Mouse (Mus musculus) cerebellum, adult 9-11 months (tissue): ENCODE measurements around the gene Gm9944.

Experiments used
- DNase-seq: peaks from one replicate; pipeline ENCODE4 v3.0.0; 2022

Gene Gm9944

DNA sequence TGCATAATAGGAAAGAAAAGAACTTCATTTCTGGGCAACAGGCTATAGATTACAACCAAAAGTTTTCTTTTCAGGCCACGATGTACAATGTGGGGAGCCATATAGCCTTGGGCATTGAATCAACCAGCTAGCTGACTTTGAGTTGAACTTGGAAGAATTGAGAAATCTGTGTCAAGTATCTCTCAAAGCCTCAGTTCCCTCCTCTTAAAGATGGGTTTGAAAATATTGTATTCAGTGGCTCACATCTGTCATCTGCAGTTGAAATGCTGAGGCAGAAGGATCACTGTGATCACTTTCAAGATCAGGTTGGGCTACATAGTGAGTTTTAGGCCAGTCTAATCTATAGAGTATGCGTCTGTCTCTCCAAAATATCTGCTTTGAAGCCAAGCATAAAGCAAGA lies at the start of gene Gm9944:
Gene Gm9944 (minus strand): TSS at position 101 of the 400 bp plus-strand sequence.
- no peak for DNase-seq

DNA sequence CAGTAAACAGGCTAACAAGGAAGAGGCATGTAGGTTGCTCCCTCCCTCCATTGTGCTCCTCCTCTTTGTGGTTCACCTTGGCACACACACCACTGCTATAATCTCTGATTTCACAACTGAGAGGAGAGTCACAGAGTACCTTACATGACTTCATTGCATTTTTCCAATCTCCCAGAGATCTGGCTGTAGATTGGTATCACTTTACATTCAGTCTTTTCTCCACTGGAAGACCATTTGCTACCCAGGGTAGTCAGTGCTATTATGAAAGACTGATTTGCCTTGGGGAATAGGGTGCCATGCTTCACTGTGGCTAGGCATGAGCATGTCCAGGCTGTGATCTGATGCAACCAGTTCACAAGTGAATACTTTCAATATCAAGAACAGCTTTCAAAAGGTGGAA lies 40.2 kb upstream of the Gm9944 start:
- no peak for DNase-seq

DNA sequence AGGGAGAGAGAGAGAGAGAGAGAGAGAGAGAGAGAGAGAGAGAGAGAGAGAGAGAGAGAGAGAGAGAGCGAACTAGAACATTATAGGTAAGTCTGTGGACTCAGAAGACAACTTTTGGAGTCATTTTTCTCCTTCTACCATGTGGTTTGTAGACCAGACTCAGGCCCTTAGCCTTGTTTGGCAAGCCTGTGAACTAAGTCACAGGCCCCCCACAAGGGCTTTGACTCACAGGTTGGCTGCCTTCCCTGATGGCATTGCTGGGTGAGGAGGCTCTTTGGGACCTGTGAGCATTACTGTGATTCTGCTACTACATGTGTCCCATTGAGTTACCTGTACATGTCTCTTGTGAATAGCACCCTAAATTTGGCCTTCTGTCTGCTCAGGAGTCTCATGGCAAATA lies 15.0 kb upstream of the Gm9944 start:
- no peak for DNase-seq

DNA sequence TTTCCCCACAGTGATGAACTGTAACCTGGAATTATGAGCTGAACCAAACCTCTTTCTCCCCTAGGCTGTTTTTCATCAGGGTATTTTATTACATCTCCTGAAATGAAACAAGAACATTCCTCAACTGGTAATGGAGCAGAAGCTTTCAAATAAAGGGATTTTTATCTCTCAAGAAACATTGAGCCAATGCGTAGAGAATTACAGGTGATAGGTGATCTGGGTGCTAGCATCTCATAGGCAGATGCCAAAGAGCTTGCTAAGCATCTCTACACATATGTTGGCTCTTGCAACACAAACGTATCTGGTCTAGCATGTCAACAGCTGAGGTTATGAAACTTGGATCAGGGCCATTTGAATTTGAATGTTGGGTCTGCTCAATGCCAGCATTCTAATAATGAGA lies 12.1 kb upstream of the Gm9944 start:
- DNase-seq, result no peak

GRCm38 (mm10) chr4:144463656-144464055 lies 10.5 kb upstream of the Gm9944 start, which contains the start of gene Aadacl3:
TSS of gene Aadacl3 (minus strand) at chr4:144463756.
- no peak for DNase-seq

GRCm38 (mm10) chr4:144448546-144448945 lies 4.6 kb downstream of the Gm9944 start:
- no peak for DNase-seq

DNA sequence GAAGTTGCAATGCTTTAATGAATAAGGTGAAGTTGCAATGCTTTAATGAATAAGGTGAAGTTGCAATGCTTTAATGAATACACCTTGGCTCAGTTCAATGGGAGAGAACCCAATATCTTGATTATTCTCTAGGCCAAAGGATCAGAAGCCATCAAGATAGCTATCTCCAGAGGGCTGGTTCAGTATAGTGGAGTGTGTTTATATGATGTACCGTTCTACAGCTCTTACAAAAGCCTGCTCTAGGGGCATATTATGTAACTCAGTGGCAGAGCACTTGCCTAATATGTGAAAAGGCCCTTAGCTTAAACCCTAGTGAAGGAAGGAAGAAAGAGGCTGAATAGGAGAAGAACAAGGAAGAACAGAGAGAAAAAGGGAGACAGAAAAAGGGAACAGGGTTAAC lies 11.5 kb downstream of the Gm9944 start:
- DNase-seq, result no peak

DNA sequence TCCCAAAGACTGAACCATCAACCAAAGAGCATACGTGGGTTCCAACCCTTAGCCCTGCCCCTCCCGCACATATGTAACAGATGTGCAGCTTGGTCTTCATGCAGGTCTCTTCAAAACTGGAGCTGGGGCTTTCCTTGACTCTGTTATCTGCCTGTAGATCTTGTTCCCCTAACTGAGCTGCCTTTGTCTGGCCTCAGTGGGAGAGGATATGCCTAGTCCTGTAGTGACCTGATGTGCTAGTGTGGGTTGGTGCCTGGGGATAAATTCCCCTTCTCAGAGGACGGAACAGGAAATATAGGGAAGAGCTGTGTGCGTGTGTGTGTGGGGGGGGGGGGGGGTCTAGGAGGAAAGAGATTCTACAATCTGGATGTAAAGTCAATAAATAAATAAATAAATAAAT lies 12.0 kb downstream of the Gm9944 start:
- no peak for DNase-seq

GRCm38 (mm10) chr4:144438672-144439071 lies 14.4 kb downstream of the Gm9944 start, which contains the start of gene 1700012P22Rik:
TSS of gene 1700012P22Rik (minus strand) at chr4:144438772.
- DNase-seq, result no peak

DNA sequence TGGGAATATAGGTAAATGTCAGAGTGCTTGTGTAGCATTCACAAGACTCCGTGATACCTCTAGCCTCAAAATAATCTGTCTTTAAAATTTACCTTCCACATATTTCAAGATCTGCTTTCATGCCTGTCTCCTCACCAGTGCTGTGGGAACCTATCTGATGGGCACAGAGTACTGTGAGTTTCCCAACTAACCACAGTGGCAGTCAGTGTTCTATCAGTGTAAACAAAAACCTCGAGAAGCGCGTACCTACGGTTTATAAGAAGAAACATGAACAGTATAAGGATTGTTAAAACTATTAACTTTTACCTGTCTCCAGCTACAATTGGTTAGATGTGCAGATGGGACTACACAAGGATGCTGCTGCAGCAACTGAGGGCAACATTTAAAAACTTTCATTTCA lies 19.9 kb downstream of the Gm9944 start:
- no peak for DNase-seq

- DNase-seq, result no peak
These were observed 22.4 kb downstream of the Gm9944 start for GRCm38 (mm10) chr4:144430723-144431122.

GRCm38 (mm10) chr4:144428868-144429267 lies 24.2 kb downstream of the Gm9944 start:
- DNase-seq, result no peak

- DNase-seq, result no peak
These were observed 28.5 kb downstream of the Gm9944 start for GRCm38 (mm10) chr4:144424590-144424989.

DNA sequence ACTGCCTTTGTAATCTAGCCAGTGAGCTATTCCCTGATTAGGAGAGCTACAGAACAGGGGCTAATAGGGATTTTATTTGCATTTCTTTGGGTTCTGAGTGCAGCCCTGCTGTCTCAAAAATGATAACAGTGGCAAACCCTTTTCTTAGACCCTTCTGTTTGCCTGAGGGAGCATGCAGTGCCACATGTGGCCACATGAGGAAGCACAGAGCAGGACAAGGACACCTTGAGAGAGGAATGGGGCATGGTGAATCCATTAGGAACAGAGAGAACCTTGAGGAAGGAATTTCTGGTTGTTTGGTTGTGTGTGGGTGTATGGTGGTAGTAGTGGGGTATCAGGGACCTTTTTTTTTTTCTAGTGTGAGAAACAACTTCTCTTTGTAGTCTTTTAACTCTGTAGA lies 32.5 kb downstream of the Gm9944 start:
- DNase-seq, result no peak

- no peak for DNase-seq
These were observed 44.8 kb downstream of the Gm9944 start, which contains the start of gene Pramef12 for GRCm38 (mm10) chr4:144408290-144408689. TSS of gene Pramef12 (minus strand) at chr4:144408464.

- no peak for DNase-seq
These were observed 46.9 kb downstream of the Gm9944 start for GRCm38 (mm10) chr4:144406261-144406660.

- DNase-seq, result no peak
These were observed 48.5 kb downstream of the Gm9944 start for GRCm38 (mm10) chr4:144404456-144405086.
